Comparison of ENCODE assay signal across 27 mouse cellular contexts in the genomic region with DNA sequence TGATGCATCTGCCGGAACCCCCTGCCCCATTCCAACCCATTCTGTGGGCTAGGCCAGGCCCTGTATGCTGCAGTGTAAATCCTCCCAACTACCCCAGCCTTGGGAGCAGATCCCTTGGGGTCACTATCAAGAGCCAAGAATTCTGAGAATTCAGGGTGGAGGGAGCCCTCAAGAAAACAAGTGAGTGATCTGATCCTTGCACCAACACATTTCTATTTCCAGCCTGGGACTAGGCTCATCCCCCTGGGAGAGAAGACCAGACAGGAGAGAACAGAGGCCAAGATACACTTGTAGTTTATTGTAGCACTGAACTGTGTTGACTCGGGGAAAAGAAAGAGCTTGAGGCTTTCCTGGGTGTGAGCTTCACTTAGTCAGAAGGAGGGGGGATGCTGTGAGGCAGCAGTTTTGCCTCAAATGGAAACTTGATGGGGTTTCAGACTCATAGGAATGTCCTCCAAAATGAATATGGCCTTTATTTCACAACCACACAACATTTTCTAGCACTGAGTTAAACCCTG. TPM values are rescaled to one million over a fixed set of nuclear protein-coding genes. Genes with fewer than 3 reads are reported as not detected.
DNase-seq lines count a peak whose midpoint lies in the region; ATAC-seq lines count a peak whose summit lies in the region.
"Had no signal": no experiment of that assay in that cellular context is flagged by ENCODE, and none has a peak within 500 bp of the region (broad histone marks: within the 10 kb centered on the region; RNA-seq: fewer than 3 reads in every experiment).

No protein-coding gene starts in this region.

- H3K27ac ChIP-seq in heart, embryonic 12.5 days (ENCODE audit: poor library complexity, severe bottlenecking) = no peak overlapping the region
- H3K27ac ChIP-seq in kidney, embryonic 15.5 days = no peak overlapping the region
- H3K27ac ChIP-seq in neural tube, embryonic 15.5 days (replicated peaks) = no peak overlapping the region
- H3K27ac ChIP-seq: embryonic facial prominence, embryonic 12.5 days; hindbrain, embryonic 10.5 days; hindbrain, embryonic 15.5 days; liver, embryonic 15.5 days; midbrain, embryonic 13.5 days had no signal

- no peak overlapping the region for H3K4me3 ChIP-seq in heart, embryonic 12.5 days
- H3K4me3 ChIP-seq in kidney, embryonic 15.5 days (replicated peaks) = no peak overlapping the region
- no peak overlapping the region for H3K4me3 ChIP-seq in neural tube, embryonic 15.5 days (replicated peaks)
- H3K4me3 ChIP-seq: embryonic facial prominence, embryonic 12.5 days; hindbrain, embryonic 10.5 days; hindbrain, embryonic 15.5 days; liver, embryonic 15.5 days; midbrain, embryonic 13.5 days had no signal

- no peak overlapping the region for H3K9ac ChIP-seq in heart, embryonic 12.5 days
- no peak overlapping the region for H3K9ac ChIP-seq in kidney, embryonic 15.5 days
- no peak overlapping the region for H3K9ac ChIP-seq in neural tube, embryonic 15.5 days (replicated peaks)
- H3K9ac ChIP-seq: embryonic facial prominence, embryonic 12.5 days; hindbrain, embryonic 15.5 days; liver, embryonic 15.5 days; lung, embryonic 14.5 days; midbrain, embryonic 13.5 days had no signal

- no peak for ATAC-seq in heart, embryonic 12.5 days (ENCODE audit: insufficient number of reproducible peaks, low FRiP score)
- ATAC-seq in kidney, embryonic 15.5 days (replicated peaks; ENCODE audit: low FRiP score) = peak; percentile 36; the same call in 1 of the 2 replicates
- no peak for ATAC-seq in neural tube, embryonic 15.5 days (ENCODE audit: low FRiP score)
- ATAC-seq: forebrain, embryonic 16.5 days; inflammation-experienced regulatory T-cells, adult 6 months; midbrain, embryonic 13.5 days had no signal

- no peaks in the 10 kb centered on the region for H3K9me3 ChIP-seq in heart, embryonic 12.5 days (replicated peaks)
- no peaks in the 10 kb centered on the region for H3K9me3 ChIP-seq in kidney, embryonic 15.5 days (replicated peaks)
- H3K9me3 ChIP-seq in neural tube, embryonic 15.5 days (replicated peaks) = no peaks in the 10 kb centered on the region
- H3K9me3 ChIP-seq: embryonic facial prominence, embryonic 12.5 days; hindbrain, embryonic 10.5 days; hindbrain, embryonic 15.5 days; liver, embryonic 15.5 days; midbrain, embryonic 13.5 days had no signal

- H3K4me2 ChIP-seq in heart, embryonic 12.5 days = no peak overlapping the region
- no peak overlapping the region for H3K4me2 ChIP-seq in kidney, embryonic 15.5 days
- no peak overlapping the region for H3K4me2 ChIP-seq in neural tube, embryonic 15.5 days
- H3K4me2 ChIP-seq: embryonic facial prominence, embryonic 12.5 days; heart, embryonic 11.5 days; hindbrain, embryonic 15.5 days; liver, embryonic 15.5 days; lung, embryonic 14.5 days; midbrain, embryonic 13.5 days had no signal

- no peaks in the 10 kb centered on the region for H3K4me1 ChIP-seq in heart, embryonic 12.5 days (replicated peaks)
- no peaks in the 10 kb centered on the region for H3K4me1 ChIP-seq in kidney, embryonic 15.5 days
- no peaks in the 10 kb centered on the region for H3K4me1 ChIP-seq in neural tube, embryonic 15.5 days
- H3K4me1 ChIP-seq: embryonic facial prominence, embryonic 12.5 days; hindbrain, embryonic 10.5 days; hindbrain, embryonic 15.5 days; liver, embryonic 15.5 days; midbrain, embryonic 13.5 days had no signal

- peak; percentile 35 for DNase-seq in heart, adult 8-10 months (ENCODE audit: low spot score)
- DNase-seq in kidney, adult 11 months = no peak
- peak; percentile 12 for DNase-seq in neural tube, embryonic 10.5 days (ENCODE audit: extremely low spot score, low spot score)
- DNase-seq in kidney, postnatal 14 days = peak; percentile 23
- DNase-seq in right cerebral cortex, postnatal 25 days = no peak
- DNase-seq: adrenal gland, postnatal 10 days; B cell, adult 2 months; cerebellum, adult 11 months; cerebellum, adult 9-10 months; cerebellum, postnatal 36 days; embryo, embryonic 11 days; layer of hippocampus, adult 9-11 months; lung, embryonic 14.5 days; lung, postnatal 14 days; spleen, adult 18-20 months; thymus, postnatal 14 days had no signal

- no peaks in the 10 kb centered on the region for H3K36me3 ChIP-seq in heart, embryonic 12.5 days
- no peaks in the 10 kb centered on the region for H3K36me3 ChIP-seq in kidney, embryonic 15.5 days
- H3K36me3 ChIP-seq in neural tube, embryonic 15.5 days = no peaks in the 10 kb centered on the region
- H3K36me3 ChIP-seq: embryonic facial prominence, embryonic 12.5 days; hindbrain, embryonic 10.5 days; hindbrain, embryonic 15.5 days; liver, embryonic 15.5 days; midbrain, embryonic 13.5 days had no signal

- WGBS in heart, embryonic 12.5 days = 69% methylated on average over 2 of the region's 2 CpGs
- WGBS in kidney, embryonic 15.5 days = 61% methylated on average over 2 of the region's 2 CpGs
- WGBS in neural tube, embryonic 15.5 days = 78% methylated on average over 2 of the region's 2 CpGs

- H3K27me3 ChIP-seq in heart, embryonic 12.5 days (replicated peaks) = no peaks in the 10 kb centered on the region
- no peaks in the 10 kb centered on the region for H3K27me3 ChIP-seq in kidney, embryonic 15.5 days
- no peaks in the 10 kb centered on the region for H3K27me3 ChIP-seq in neural tube, embryonic 15.5 days (replicated peaks)
- H3K27me3 ChIP-seq: hindbrain, embryonic 15.5 days; liver, embryonic 15.5 days; midbrain, embryonic 13.5 days had no signal

RNA-seq across cellular contexts. Expression of gene Dhrs3, which starts 17.0 kb away (rescaled TPM):
- total RNA-seq in heart, adult 8-10 months (2022) = 100 to 1,000 TPM in 3 of 4 experiments, 10 to 100 TPM in 1; 98.8 to 151 (median 131) TPM
- polyA plus RNA-seq in heart, embryonic 12.5 days (2016; fragmentation: Nextera tagmentation; extraction: Ambion mirVana) = 28.4 and 30.0 TPM in 2 replicates
- 207 TPM in 2 replicates for polyA plus RNA-seq in kidney, embryonic 15.5 days (2015; fragmentation: Nextera tagmentation; extraction: Ambion mirVana)
- polyA plus RNA-seq in neural tube, embryonic 15.5 days (2015; fragmentation: Nextera tagmentation; extraction: Ambion mirVana) = 31.0 and 41.3 TPM in 2 replicates

Comparison
In these comparisons a context has a peak if more than half of its experiments do, and no peak if none do; other contexts are left out.
1. DNase-seq: peak in heart, adult 8-10 months (single experiment), neural tube, embryonic 10.5 days (single experiment) and kidney, postnatal 14 days (single experiment); none in kidney, adult 11 months (single experiment) and right cerebral cortex, postnatal 25 days (single experiment).